Mouse (Mus musculus) ovary, adult 18-20 months (tissue): Measurements from ENCODE around the gene Gm5726.
"Not testable (repeated sequence)": the region's sequence is repeated elsewhere in the genome, so short reads cannot be mapped to it uniquely, and the experiment has no call there.

Experiments
- DNase-seq: peaks from one replicate; pipeline ENCODE4 v3.0.0; 2022; ENCODE audit warnings: low spot score, mixed read lengths

Gene Gm5726

DNA sequence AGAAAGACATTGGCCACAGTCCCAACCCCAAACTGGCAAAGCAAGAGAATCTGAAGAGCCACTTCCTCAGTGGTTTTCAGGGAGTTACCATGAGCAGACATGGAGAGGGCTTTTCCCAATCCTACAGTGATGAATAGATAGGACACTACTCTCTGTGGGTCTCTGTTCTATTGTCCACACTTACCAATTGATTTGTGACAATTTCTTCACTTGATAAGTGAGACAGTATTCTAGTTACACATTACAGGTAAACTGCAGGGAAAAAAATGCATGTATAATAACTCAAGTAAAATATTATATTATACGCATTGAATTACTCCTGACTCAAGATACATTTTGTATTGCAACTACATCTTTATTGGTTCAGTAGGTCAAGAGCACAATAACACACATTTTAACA is at the start of gene Gm5726:
Gene Gm5726, minus strand, starts transcription at position 101 of the 400 bp plus-strand sequence.
- not testable (repeated sequence) for DNase-seq

DNA sequence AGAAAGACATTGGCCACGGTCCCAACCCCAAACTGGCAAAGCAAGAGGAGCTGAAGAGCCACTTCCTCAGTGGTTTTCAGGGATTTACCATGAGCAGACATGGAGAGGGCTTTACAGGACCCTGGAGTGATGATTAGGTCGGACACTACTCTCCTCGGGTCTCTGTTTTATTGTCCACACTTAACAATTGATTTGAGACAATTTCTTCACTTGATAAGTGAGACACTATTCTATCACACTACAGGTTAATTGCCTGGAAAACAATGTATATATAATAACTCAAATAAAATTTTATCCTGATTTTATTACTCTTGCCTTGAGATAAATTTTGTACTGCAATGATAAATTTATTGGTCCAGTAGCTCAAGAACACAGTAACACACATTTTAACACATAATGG is 30.6 kb upstream of the Gm5726 start, which contains the start of gene Gm4141:
Gene Gm4141, minus strand, starts transcription at position 101 of the 400 bp plus-strand sequence.
- DNase-seq = not testable (repeated sequence)

GRCm38 (mm10) chr7:20533537-20533936 is 12.0 kb downstream of the Gm5726 start, which contains the start of gene Vmn1r104:
Gene Vmn1r104 (plus strand): TSS chr7:20533837.
- not testable (repeated sequence) for DNase-seq

DNA sequence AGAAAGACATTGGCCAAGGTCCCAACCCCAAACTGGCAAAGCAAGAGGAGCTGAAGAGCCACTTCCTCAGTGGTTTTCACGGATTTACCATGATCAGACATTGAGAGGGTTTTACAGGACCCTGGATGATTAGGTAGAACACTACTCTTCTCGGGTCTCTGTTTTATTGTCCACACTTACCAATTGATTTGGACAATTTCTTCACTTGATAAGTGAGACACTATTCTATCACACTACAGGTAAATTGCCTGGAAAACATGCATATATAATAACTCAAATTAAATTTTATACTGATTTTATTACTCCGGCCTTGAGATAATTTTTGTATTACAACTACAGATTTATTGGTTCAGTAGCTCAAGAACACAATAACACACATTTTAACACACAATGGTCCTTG is 35.1 kb downstream of the Gm5726 start, which contains the start of gene Vmn1r103:
Gene Vmn1r103, minus strand, starts transcription at position 101 of the 400 bp plus-strand sequence.
- DNase-seq = not testable (repeated sequence)
